Mouse (Mus musculus): ENCODE measurements around the gene Slc16a11. TPM values are rescaled to one million over a fixed set of nuclear protein-coding genes. Genes with fewer than 3 reads are reported as not detected.
A peak's percentile ranks its signal among the peaks of the same experiment; 100 is the strongest.

The Slc16a11 gene
- polyA plus RNA-seq, 1 experiment from 2014 or later, result 1.5 TPM

GRCm38 (mm10) chr11:70233016-70233415, 20.5 kb downstream of the Slc16a11 start:
- WGBS, result 41% methylated on average over 8 of the region's 8 CpGs
- Histone ChIP-seq H3K4me3 (peak overlapping the region; percentile 51), H3K27me3 (ENCODE audit: insufficient read depth, poor library complexity, severe bottlenecking) (peaks cover 50% of the 10 kb centered on the region), H3K4me1 (replicated peaks) (peaks cover 82% of the 10 kb centered on the region), H3K27ac (peak overlapping the region; percentile 87), H3K36me3 (peaks cover 24% of the 10 kb centered on the region), H3K9me3 (no peaks in the 10 kb centered on the region)
- DNase-seq (ENCODE audit: low spot score), result no peak

- Histone ChIP-seq H3K27ac (0 out of 2 replicates have a peak overlapping the region, but pooled peaks have one; percentile 26), H3K27me3 (ENCODE audit: insufficient read depth, poor library complexity, severe bottlenecking) (peaks cover 39% of the 10 kb centered on the region), H3K9me3 (no peaks in the 10 kb centered on the region), H3K36me3 (peaks cover 24% of the 10 kb centered on the region), H3K4me3 (no peak overlapping the region), H3K4me1 (replicated peaks) (peaks cover 85% of the 10 kb centered on the region)
- DNase-seq (ENCODE audit: low spot score), result no peak
- 68% methylated on average over 5 of the region's 5 CpGs for WGBS
Measured at GRCm38 (mm10) chr11:70234037-70234436, 21.5 kb downstream of the Slc16a11 start.

GRCm38 (mm10) chr11:70234497-70234896, 21.9 kb downstream of the Slc16a11 start:
- H3K9me3 ChIP-seq, result no peaks in the 10 kb centered on the region
- H3K36me3 ChIP-seq, result peaks cover 24% of the 10 kb centered on the region
- 0 out of 2 replicates have a peak overlapping the region, but pooled peaks have one; percentile 9 for H3K4me3 ChIP-seq
- 92% methylated on average over 8 of the region's 8 CpGs for WGBS
- H3K27me3 ChIP-seq (ENCODE audit: insufficient read depth, poor library complexity, severe bottlenecking), result peaks cover 35% of the 10 kb centered on the region
- H3K4me1 ChIP-seq (replicated peaks), result peaks cover 83% of the 10 kb centered on the region
- DNase-seq (ENCODE audit: low spot score), result no peak
- H3K27ac ChIP-seq, result no peak overlapping the region; the same call in 1 of the 2 replicates

- no peak for DNase-seq (ENCODE audit: low spot score)
- Histone ChIP-seq H3K27me3 (ENCODE audit: insufficient read depth, poor library complexity, severe bottlenecking) (peaks cover 26% of the 10 kb centered on the region), H3K4me3 (no peak overlapping the region; the same call in 1 of the 2 replicates), H3K27ac (no peak overlapping the region), H3K9me3 (no peaks in the 10 kb centered on the region), H3K4me1 (replicated peaks) (peaks cover 77% of the 10 kb centered on the region), H3K36me3 (peaks cover 24% of the 10 kb centered on the region)
- WGBS, result 89% methylated on average over 12 of the region's 12 CpGs
Measured at GRCm38 (mm10) chr11:70235254-70235900, 22.8 kb downstream of the Slc16a11 start.

GRCm38 (mm10) chr11:70236717-70237116, 24.2 kb downstream of the Slc16a11 start:
- Histone ChIP-seq H3K4me3 (peak overlapping the region; percentile 98), H3K36me3 (peaks cover 24% of the 10 kb centered on the region), H3K4me1 (replicated peaks) (peaks cover 77% of the 10 kb centered on the region), H3K27me3 (ENCODE audit: insufficient read depth, poor library complexity, severe bottlenecking) (peaks cover 13% of the 10 kb centered on the region; the same call in 1 of the 2 replicates), H3K9me3 (no peaks in the 10 kb centered on the region), H3K27ac (peak overlapping the region; percentile 97)
- no peak for DNase-seq (ENCODE audit: low spot score)
- 44% methylated on average over 7 of the region's 7 CpGs for WGBS

- peaks cover 24% of the 10 kb centered on the region for H3K36me3 ChIP-seq
- peak; percentile 97 for DNase-seq (ENCODE audit: low spot score)
- peak within 1 kb of the TSS; percentile 97 for H3K27ac ChIP-seq
- peaks cover 9% of the 10 kb centered on the region; the same call in 1 of the 2 replicates for H3K27me3 ChIP-seq (ENCODE audit: insufficient read depth, poor library complexity, severe bottlenecking)
- no peaks in the 10 kb centered on the region for H3K9me3 ChIP-seq
- peak within 1 kb of the TSS; percentile 98 for H3K4me3 ChIP-seq
- under 1% methylated on average over 70 of the region's 70 CpGs for WGBS
- peaks cover 71% of the 10 kb centered on the region for H3K4me1 ChIP-seq (replicated peaks)
Measured at GRCm38 (mm10) chr11:70237457-70238167, 25.1 kb downstream of the Slc16a11 start, which contains the start of gene 0610010K14Rik. TSS of gene 0610010K14Rik (minus strand) at chr11:70237914.

GRCm38 (mm10) chr11:70238591-70239440, 26.3 kb downstream of the Slc16a11 start:
- peak; percentile 24 for DNase-seq (ENCODE audit: low spot score)
- H3K36me3 ChIP-seq, result peaks cover 24% of the 10 kb centered on the region
- 13% methylated on average over 23 of the region's 23 CpGs for WGBS
- H3K27ac ChIP-seq, result peak overlapping the region; percentile 97
- H3K4me3 ChIP-seq, result peak overlapping the region; percentile 98
- 0 out of 2 replicates have a peak, but pooled peaks cover 3% of the 10 kb centered on the region for H3K27me3 ChIP-seq (ENCODE audit: insufficient read depth, poor library complexity, severe bottlenecking)
- H3K9me3 ChIP-seq, result no peaks in the 10 kb centered on the region
- peaks cover 59% of the 10 kb centered on the region for H3K4me1 ChIP-seq (replicated peaks)

GRCm38 (mm10) chr11:70239541-70240279, 27.2 kb downstream of the Slc16a11 start, which contains the start of the genes Gm21988 and Rnasek:
TSS of gene Gm21988 (minus strand) at chr11:70239830.
TSS of gene Rnasek (minus strand) at chr11:70239842.
- Histone ChIP-seq H3K27ac (peak within 1 kb of the TSS; percentile 97), H3K36me3 (peaks cover 16% of the 10 kb centered on the region), H3K9me3 (no peaks in the 10 kb centered on the region), H3K27me3 (ENCODE audit: insufficient read depth, poor library complexity, severe bottlenecking) (no peaks in the 10 kb centered on the region), H3K4me3 (peak within 1 kb of the TSS; percentile 98), H3K4me1 (replicated peaks) (peaks cover 50% of the 10 kb centered on the region)
- 0% methylated on average over 35 of the region's 35 CpGs for WGBS
- DNase-seq (ENCODE audit: low spot score), result peak; percentile 82

- Histone ChIP-seq H3K4me3 (no peak overlapping the region), H3K4me1 (replicated peaks) (peaks cover 25% of the 10 kb centered on the region), H3K9me3 (no peaks in the 10 kb centered on the region), H3K36me3 (no peaks in the 10 kb centered on the region), H3K27me3 (ENCODE audit: insufficient read depth, poor library complexity, severe bottlenecking) (peaks cover 6% of the 10 kb centered on the region; the same call in 1 of the 2 replicates), H3K27ac (no peak overlapping the region)
- no peak for DNase-seq (ENCODE audit: low spot score)
- WGBS, result 71% methylated on average over 11 of the region's 11 CpGs
Measured at GRCm38 (mm10) chr11:70242591-70242990, 30.0 kb downstream of the Slc16a11 start.

GRCm38 (mm10) chr11:70247136-70247845, 34.7 kb downstream of the Slc16a11 start:
- H3K4me1 ChIP-seq (replicated peaks), result no peaks in the 10 kb centered on the region
- WGBS, result 54% methylated on average over 9 of the region's 9 CpGs
- H3K9me3 ChIP-seq, result no peaks in the 10 kb centered on the region
- H3K36me3 ChIP-seq, result no peaks in the 10 kb centered on the region
- H3K27me3 ChIP-seq (ENCODE audit: insufficient read depth, poor library complexity, severe bottlenecking), result peaks cover 30% of the 10 kb centered on the region
- no peak overlapping the region for H3K27ac ChIP-seq
- no peak overlapping the region for H3K4me3 ChIP-seq
- peak; percentile 69 for DNase-seq (ENCODE audit: low spot score)

GRCm38 (mm10) chr11:70250150-70250549, 37.6 kb downstream of the Slc16a11 start:
- Histone ChIP-seq H3K9me3 (no peaks in the 10 kb centered on the region), H3K4me1 (replicated peaks) (peaks cover 11% of the 10 kb centered on the region), H3K27me3 (ENCODE audit: insufficient read depth, poor library complexity, severe bottlenecking) (peaks cover 59% of the 10 kb centered on the region), H3K27ac (no peak overlapping the region), H3K4me3 (no peak overlapping the region), H3K36me3 (no peaks in the 10 kb centered on the region)
- DNase-seq (ENCODE audit: low spot score), result no peak
- WGBS, result 76% methylated on average over 11 of the region's 11 CpGs
